Mouse (Mus musculus) kidney, postnatal 0 days (tissue): ENCODE results near the gene Ttyh3. TPM values are rescaled to one million over a fixed set of nuclear protein-coding genes. Genes with fewer than 3 reads are reported as not detected.
A peak's percentile ranks its signal among the peaks of the same experiment; 100 is the strongest.

ENCODE experiments used
- ATAC-seq: fragments of 200-750 bp; cut with Nextera tagmentation; replicated peaks from 2 replicates; pipeline ENCODE4 v1.8.0; 2017; ENCODE audit warnings: low read depth, moderate number of reproducible peaks, moderate TSS enrichment, moderate library complexity; ENCODE audit not compliant: low FRiP score
- DNase-seq: peaks from one replicate; pipeline ENCODE4 v3.0.0-alpha.2; 2016; ENCODE audit warnings: low spot score
- H3K27ac ChIP-seq: fragments of 300-500 bp; sonication (generic); 2 replicates; pipeline ENCODE4 v1.5.1; 2014; ENCODE audit warnings: mild to moderate bottlenecking
- H3K27me3 ChIP-seq: fragments of 300-500 bp; sonication (generic); 2 replicates; pipeline ENCODE4 v1.6.1; 2014; ENCODE audit warnings: low read length, mixed read lengths; ENCODE audit not compliant: insufficient read depth
- H3K36me3 ChIP-seq: fragments of 300-500 bp; sonication (generic); 2 replicates; pipeline ENCODE4 v1.6.1; 2014; ENCODE audit warnings: low read length, mixed read lengths; ENCODE audit not compliant: insufficient read depth
- H3K4me1 ChIP-seq: fragments of 300-500 bp; sonication (generic); replicated peaks from 2 replicates; pipeline ENCODE4 v1.6.1; 2014; ENCODE audit warnings: antibody characterized with exemption, low read length, mixed read lengths; ENCODE audit not compliant: insufficient read depth
- H3K4me2 ChIP-seq: fragments of 300-500 bp; sonication (generic); 2 replicates; pipeline ENCODE4 v1.6.1; 2014; ENCODE audit warnings: mild to moderate bottlenecking, low read length, moderate library complexity, mixed read lengths
- H3K4me3 ChIP-seq: fragments of 300-500 bp; sonication (generic); replicated peaks from 2 replicates; pipeline ENCODE4 v1.5.1; 2014; ENCODE audit warnings: low read depth, low read length
- H3K9ac ChIP-seq: fragments of 300-500 bp; sonication (generic); 2 replicates; pipeline ENCODE4 v1.6.1; 2014; ENCODE audit warnings: low read depth, low read length
- H3K9me3 ChIP-seq: fragments of 300-500 bp; sonication (generic); replicated peaks from 2 replicates; pipeline ENCODE4 v1.6.1; 2016; ENCODE audit warnings: low read length, inconsistent platforms, mixed read lengths
- CTCF ChIP-seq: IDR thresholded peaks from 2 replicates; pipeline ENCODE4 v1.5.1; 2016; ENCODE audit warnings: antibody characterized with exemption, low read depth, mild to moderate bottlenecking, moderate library complexity
- WGBS: fragments of 180-500 bp; shearing (Covaris S2); extraction: QIAGEN DNeasy Blood & Tissue Kit; methylation state at CpG from one replicate; pipeline ENCODE4 v1.1.7; 2014; 5-methylcytosine and 5-hydroxymethylcytosine counted together
- polyA plus RNA-seq: library from polyadenylated mRNA; unstranded; fragments of >200 nt; fragmentation: Nextera tagmentation; extraction: Ambion mirVana; gene quantifications from 2 replicates; pipeline ENCODE4 v1.2.1, GENCODE M21; 2015

Gene Ttyh3
- polyA plus RNA-seq, 1 experiment from 2014 or later: 25.3 TPM

GRCm38 (mm10) chr5:140609511-140610272, 39.1 kb downstream of the Ttyh3 start:
- Histone ChIP-seq H3K27me3 (no peaks in the 10 kb centered on the region), H3K36me3 (peaks cover 22% of the 10 kb centered on the region), H3K9ac (peak overlapping the region; percentile 71), H3K4me3 (peak overlapping the region; percentile 62), H3K4me1 (peaks cover 55% of the 10 kb centered on the region), H3K4me2 (peak overlapping the region; percentile 81), H3K9me3 (no peaks in the 10 kb centered on the region), H3K27ac (peak overlapping the region; percentile 77)
- WGBS: 11% methylated on average over 13 of the region's 13 CpGs
- ATAC-seq (no peak), DNase-seq (peak; percentile 53)
- no peak for TF ChIP-seq CTCF

- WGBS: 4% methylated on average over 16 of the region's 16 CpGs
- Histone ChIP-seq H3K4me3 (peak overlapping the region; percentile 62), H3K4me2 (peak overlapping the region; percentile 81), H3K36me3 (peaks cover 12% of the 10 kb centered on the region), H3K27me3 (no peaks in the 10 kb centered on the region), H3K9ac (peak overlapping the region; percentile 71), H3K9me3 (no peaks in the 10 kb centered on the region), H3K27ac (peak overlapping the region; percentile 77), H3K4me1 (peaks cover 60% of the 10 kb centered on the region)
- ATAC-seq (no peak), DNase-seq (peak; percentile 36)
- no peak for TF ChIP-seq CTCF
Measured at GRCm38 (mm10) chr5:140608634-140609015, 40.2 kb downstream of the Ttyh3 start.

GRCm38 (mm10) chr5:140607836-140608633, 40.8 kb downstream of the Ttyh3 start:
- Histone ChIP-seq H3K4me2 (peak overlapping the region; percentile 81), H3K27ac (peak overlapping the region; percentile 77), H3K4me1 (peaks cover 60% of the 10 kb centered on the region), H3K9me3 (no peaks in the 10 kb centered on the region), H3K4me3 (peak overlapping the region; percentile 62), H3K9ac (peak overlapping the region; percentile 71), H3K36me3 (peaks cover 6% of the 10 kb centered on the region), H3K27me3 (no peaks in the 10 kb centered on the region)
- DNase-seq (peak; percentile 57), ATAC-seq (no peak)
- TF ChIP-seq CTCF: no peak
- WGBS: under 1% methylated on average over 17 of the region's 17 CpGs

DNA sequence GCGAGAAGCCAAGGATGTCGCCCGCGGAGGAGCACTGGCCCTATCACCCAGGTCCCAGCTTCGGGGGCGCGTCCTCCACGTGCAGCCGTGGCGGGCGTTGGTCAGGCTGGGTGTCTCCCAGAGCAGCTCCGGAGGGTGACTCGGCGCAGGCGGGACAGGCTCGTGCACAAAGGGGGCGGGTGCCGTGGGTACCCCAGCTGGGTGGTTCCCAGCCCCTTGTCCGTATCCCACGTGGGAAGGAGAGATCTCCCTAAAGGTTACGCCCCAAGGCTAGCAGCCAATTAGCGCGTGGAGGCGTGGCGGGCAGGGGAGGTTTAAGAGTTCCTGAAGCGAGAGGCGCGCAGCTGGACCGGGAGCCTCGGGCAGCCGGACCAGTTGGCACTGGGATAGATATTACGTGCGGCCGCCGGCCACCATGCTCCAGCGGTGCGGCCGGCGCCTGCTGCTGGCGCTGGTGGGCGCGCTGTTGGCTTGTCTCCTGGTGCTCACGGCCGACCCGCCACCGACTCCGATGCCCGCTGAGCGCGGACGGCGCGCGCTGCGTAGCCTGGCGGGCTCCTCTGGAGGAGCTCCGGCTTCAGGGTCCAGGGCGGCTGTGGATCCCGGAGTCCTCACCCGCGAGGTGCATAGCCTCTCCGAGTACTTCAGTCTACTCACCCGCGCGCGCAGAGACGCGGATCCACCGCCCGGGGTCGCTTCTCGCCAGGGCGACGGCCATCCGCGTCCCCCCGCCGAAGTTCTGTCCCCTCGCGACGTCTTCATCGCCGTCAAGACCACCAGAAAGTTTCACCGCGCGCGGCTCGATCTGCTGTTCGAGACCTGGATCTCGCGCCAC, 41.6 kb downstream of the Ttyh3 start, which contains the start of gene Lfng:
Gene Lfng (plus strand): TSS at position 320 of the 835 bp plus-strand sequence.
- peak; percentile 30; the same call in 1 of the 2 replicates for TF ChIP-seq CTCF

DNA sequence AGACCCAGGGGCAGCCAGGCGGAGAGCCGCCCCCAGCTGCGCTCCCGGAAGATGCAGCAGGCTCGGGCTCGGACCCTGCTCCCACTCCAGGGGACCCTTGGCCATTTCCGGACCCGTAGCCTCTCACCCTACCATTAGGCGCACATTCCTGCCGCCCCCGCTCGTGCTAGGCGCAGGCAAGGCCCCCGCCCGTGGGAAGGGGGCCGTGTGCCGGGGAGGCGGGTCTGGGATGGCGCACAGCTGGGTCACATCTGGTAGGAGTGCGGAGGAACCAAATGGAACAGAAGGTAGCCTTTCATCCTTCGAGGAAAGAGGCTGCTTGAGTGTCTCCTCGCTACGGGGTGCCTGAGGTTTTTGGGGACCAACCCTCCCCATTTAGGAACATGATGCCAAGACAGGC, 42.4 kb downstream of the Ttyh3 start:
- Histone ChIP-seq H3K9ac (0 out of 2 replicates have a peak overlapping the region, but pooled peaks have one; percentile 8), H3K4me2 (peak overlapping the region; percentile 81), H3K4me3 (peak overlapping the region; percentile 62), H3K27ac (peak overlapping the region; percentile 77), H3K27me3 (no peaks in the 10 kb centered on the region), H3K9me3 (no peaks in the 10 kb centered on the region), H3K36me3 (no peaks in the 10 kb centered on the region), H3K4me1 (peaks cover 54% of the 10 kb centered on the region)
- WGBS: under 1% methylated on average over 23 of the region's 23 CpGs
- TF ChIP-seq CTCF: no peak
- DNase-seq: peak; percentile 76
- peak; percentile 7; the same call in 1 of the 2 replicates for ATAC-seq

More for the DNA sequence above, 41.6 kb downstream of the Ttyh3 start, which contains the start of gene Lfng:
- under 1% methylated on average over 87 of the region's 91 CpGs for WGBS
- peak within 1 kb of the TSS; percentile 62 for H3K4me3 ChIP-seq
- H3K4me1 ChIP-seq: peaks cover 62% of the 10 kb centered on the region
- no peaks in the 10 kb centered on the region for H3K9me3 ChIP-seq
- no peaks in the 10 kb centered on the region for H3K27me3 ChIP-seq
- H3K27ac ChIP-seq: peak within 1 kb of the TSS; percentile 77
- H3K4me2 ChIP-seq: peak within 1 kb of the TSS; percentile 81
- H3K9ac ChIP-seq: peak within 1 kb of the TSS; percentile 71
- DNase-seq (peak; percentile 97), ATAC-seq (peak; percentile 77)
- no peaks in the 10 kb centered on the region for H3K36me3 ChIP-seq
